Mouse (Mus musculus): ENCODE data around the gene Sh3bgr. TPM values are rescaled to one million over a fixed set of nuclear protein-coding genes. Genes with fewer than 3 reads are reported as not detected.

Gene Sh3bgr
- total RNA-seq, 4 experiments from 2014 or later = 1.8 to 2.4 (median 2.2) TPM

- DNase-seq (ENCODE audit: low spot score in 2 of 2) = no peak
Observed at GRCm38 (mm10) chr16:96209789-96210188, 9.5 kb downstream of the Sh3bgr start.

- DNase-seq (ENCODE audit: low spot score in 2 of 2) = no peak
Observed at GRCm38 (mm10) chr16:96210856-96211255, 10.6 kb downstream of the Sh3bgr start.

GRCm38 (mm10) chr16:96213027-96213426 lies 12.8 kb downstream of the Sh3bgr start:
- DNase-seq (ENCODE audit: low spot score in 2 of 2) = no peak

GRCm38 (mm10) chr16:96221491-96221890 lies 21.2 kb downstream of the Sh3bgr start:
- no peak for DNase-seq (ENCODE audit: low spot score in 2 of 2)

GRCm38 (mm10) chr16:96221959-96222358 lies 21.7 kb downstream of the Sh3bgr start:
- DNase-seq (ENCODE audit: low spot score in 2 of 2) = no peak

- no peak for DNase-seq (ENCODE audit: low spot score in 2 of 2)
Observed at GRCm38 (mm10) chr16:96222452-96222851, 22.2 kb downstream of the Sh3bgr start.

- DNase-seq (ENCODE audit: low spot score in 2 of 2) = peak in 1 of 2 experiments; percentile 2
Observed at GRCm38 (mm10) chr16:96228438-96228837, 28.2 kb downstream of the Sh3bgr start.

GRCm38 (mm10) chr16:96229044-96229555 lies 28.9 kb downstream of the Sh3bgr start:
- DNase-seq (ENCODE audit: low spot score in 2 of 2) = peak; percentile 10 to 24

GRCm38 (mm10) chr16:96230411-96230810 lies 30.2 kb downstream of the Sh3bgr start:
- peak; percentile 48 to 76 for DNase-seq (ENCODE audit: low spot score in 2 of 2)

GRCm38 (mm10) chr16:96231251-96231650 lies 31.0 kb downstream of the Sh3bgr start:
- no peak for DNase-seq (ENCODE audit: low spot score in 2 of 2)

GRCm38 (mm10) chr16:96231974-96232373 lies 31.7 kb downstream of the Sh3bgr start:
- no peak for DNase-seq (ENCODE audit: low spot score in 2 of 2)

- DNase-seq (ENCODE audit: low spot score in 2 of 2) = no peak
Observed at GRCm38 (mm10) chr16:96233996-96234395, 33.7 kb downstream of the Sh3bgr start.

- no peak for DNase-seq (ENCODE audit: low spot score in 2 of 2)
Observed at GRCm38 (mm10) chr16:96235366-96235970, 35.2 kb downstream of the Sh3bgr start, which contains the start of gene B3galt5. B3galt5 (plus strand) TSS chr16:96235801.

GRCm38 (mm10) chr16:96244496-96244895 lies 44.2 kb downstream of the Sh3bgr start:
- DNase-seq (ENCODE audit: low spot score in 2 of 2) = no peak

- peak; percentile 81 to 83 for DNase-seq (ENCODE audit: low spot score in 2 of 2)
Observed at GRCm38 (mm10) chr16:96249635-96250034, 49.4 kb downstream of the Sh3bgr start.

GRCm38 (mm10) chr16:96252146-96252545 lies 51.9 kb downstream of the Sh3bgr start:
- no peak for DNase-seq (ENCODE audit: low spot score in 2 of 2)

- no peak for DNase-seq (ENCODE audit: low spot score in 2 of 2)
Observed at GRCm38 (mm10) chr16:96258429-96258828, 58.2 kb downstream of the Sh3bgr start.

GRCm38 (mm10) chr16:96271736-96272135 lies 71.5 kb downstream of the Sh3bgr start:
- DNase-seq (ENCODE audit: low spot score in 2 of 2) = no peak

- DNase-seq (ENCODE audit: low spot score in 2 of 2) = peak; percentile 32 to 35
Observed at GRCm38 (mm10) chr16:96272929-96273619, 72.8 kb downstream of the Sh3bgr start.

- no peak for DNase-seq (ENCODE audit: low spot score in 2 of 2)
Observed at GRCm38 (mm10) chr16:96276596-96276995, 76.3 kb downstream of the Sh3bgr start.

All from layer of hippocampus, adult 8-10 months (tissue).